Mouse (Mus musculus) ovary, adult 10 weeks (tissue): ENCODE measurements around the gene Cpped1. TPM values are rescaled to one million over a fixed set of nuclear protein-coding genes. Genes with fewer than 3 reads are reported as not detected.

Experiments used
- polyA plus RNA-seq: library from polyadenylated mRNA; stranded (reverse); fragments of 350-450 nt; fragmentation: Illumina TruSeq; extraction: RNeasy Lipid Tissue Mini Kit (QIAGEN cat#74804); gene quantifications from one replicate; pipeline ENCODE4 v1.2.3, GENCODE M21; 2014

Gene Cpped1
- 48.7 TPM for polyA plus RNA-seq

DNA sequence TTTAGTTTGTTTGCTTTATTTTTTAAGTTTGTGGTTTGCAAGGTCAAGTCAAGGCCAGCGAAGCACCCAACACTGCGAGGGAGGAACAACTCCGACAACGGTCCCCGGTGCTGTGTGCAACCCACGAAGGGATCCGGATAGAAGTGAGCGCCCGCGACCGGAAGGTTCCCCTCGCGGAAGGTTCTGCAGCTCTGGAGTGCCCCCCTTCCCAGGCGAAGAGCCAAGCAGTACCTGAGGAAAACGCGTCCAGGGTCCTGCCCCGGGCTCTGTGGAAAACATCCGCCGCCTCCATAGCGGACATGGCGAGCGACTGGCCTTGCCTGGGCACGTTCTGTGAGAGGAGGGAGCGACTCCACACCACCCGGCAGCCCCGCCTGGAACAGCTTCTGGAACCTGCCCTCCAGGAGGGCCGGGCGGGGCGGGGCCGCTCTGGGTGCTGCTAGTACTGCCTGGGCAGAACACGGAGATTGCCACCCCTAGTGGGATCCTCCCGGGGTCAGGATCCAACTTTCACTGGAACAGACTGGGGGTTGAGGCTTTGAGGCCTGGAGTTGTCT, at the start of gene Cpped1:
Gene Cpped1 (minus strand): TSS at position 411 of the 557 bp plus-strand sequence.

Other genes starting within 250 kb of the Cpped1 start
- gene Shisa9, start 74.7 kb upstream of the Cpped1 start, polyA plus RNA-seq, result 3.0 TPM